Mouse (Mus musculus): Measurements from ENCODE around the gene Iqgap1.

DNA sequence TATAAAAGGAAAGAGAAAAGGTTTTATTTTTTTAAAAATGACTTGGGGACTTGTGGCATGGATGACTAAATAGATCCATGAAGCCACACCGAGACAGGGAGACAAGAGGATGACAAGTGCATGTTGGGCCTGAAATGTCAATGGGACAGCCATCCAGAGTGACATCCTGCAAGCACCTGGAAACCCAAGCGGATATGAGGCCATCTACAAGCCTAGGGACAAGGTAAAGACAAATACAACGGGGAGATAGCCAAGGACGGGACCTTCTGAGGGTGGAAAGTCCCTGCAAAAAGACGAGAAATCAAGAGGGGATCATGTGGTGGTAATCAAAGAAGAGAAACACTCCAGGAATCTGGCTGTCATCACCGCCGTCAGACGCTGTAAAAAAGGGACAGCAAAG is 48.6 kb downstream of the Iqgap1 start:
- TF ChIP-seq EP300 (IDR thresholded peaks at IDR 0.05; ENCODE audit: low read depth) (no peak), CTCF (IDR thresholded peaks at IDR 0.05; ENCODE audit: low read depth) (no peak)

Measured in heart, postnatal 0 days (tissue).